Mouse (Mus musculus): Measurements from ENCODE around the gene Lhfp. TPM values are rescaled to one million over a fixed set of nuclear protein-coding genes. Genes with fewer than 3 reads are reported as not detected.

Gene Lhfp
- polyA plus RNA-seq, 1 experiment, result 14.7 TPM

DNA sequence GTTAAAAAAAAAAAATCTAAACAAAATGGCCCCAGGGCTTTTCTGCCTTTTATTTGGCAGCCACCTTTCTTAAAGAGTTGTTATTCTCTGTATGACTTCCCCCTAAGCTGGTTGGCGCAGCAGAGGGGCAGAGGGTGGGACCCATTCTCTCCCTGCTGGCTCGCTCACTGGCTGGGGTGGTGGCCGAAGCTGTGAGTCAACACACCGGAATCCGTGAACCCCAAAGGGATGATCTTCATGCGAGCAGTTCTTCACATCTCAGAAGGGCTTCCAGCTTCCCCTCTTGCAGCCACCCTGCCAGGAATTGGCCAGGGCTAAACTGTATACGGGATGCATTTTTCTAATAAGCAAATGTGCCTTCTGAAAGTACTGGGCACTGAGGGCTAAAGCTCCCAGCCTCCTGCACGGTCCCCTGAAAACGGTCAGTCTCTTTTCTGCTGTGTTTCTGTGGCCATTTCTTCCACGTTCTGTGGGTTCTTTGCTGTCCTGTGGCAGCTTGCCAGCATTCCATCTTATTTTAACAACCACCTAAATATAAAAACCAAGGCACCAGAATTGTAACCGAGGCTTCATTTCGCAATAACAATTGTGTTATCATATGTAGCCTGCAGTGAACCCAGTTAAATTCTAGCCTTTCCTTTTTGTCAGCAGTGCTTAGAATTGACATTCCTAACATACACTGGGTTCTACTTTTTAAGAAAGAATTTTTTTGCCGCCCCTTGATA is 22.3 kb downstream of the Lhfp start:
- Histone ChIP-seq H3K27ac (replicated peaks; ENCODE audit: low read depth, low read length) (no peak overlapping the region), H3K4me3 (ENCODE audit: insufficient read depth, low read depth, low read length) (no peak overlapping the region), H3K4me1 (ENCODE audit: control insufficient read depth, insufficient read depth, insufficient read length, low read length) (no peaks in the 10 kb centered on the region; the same call in 1 of the 2 replicates)

DNA sequence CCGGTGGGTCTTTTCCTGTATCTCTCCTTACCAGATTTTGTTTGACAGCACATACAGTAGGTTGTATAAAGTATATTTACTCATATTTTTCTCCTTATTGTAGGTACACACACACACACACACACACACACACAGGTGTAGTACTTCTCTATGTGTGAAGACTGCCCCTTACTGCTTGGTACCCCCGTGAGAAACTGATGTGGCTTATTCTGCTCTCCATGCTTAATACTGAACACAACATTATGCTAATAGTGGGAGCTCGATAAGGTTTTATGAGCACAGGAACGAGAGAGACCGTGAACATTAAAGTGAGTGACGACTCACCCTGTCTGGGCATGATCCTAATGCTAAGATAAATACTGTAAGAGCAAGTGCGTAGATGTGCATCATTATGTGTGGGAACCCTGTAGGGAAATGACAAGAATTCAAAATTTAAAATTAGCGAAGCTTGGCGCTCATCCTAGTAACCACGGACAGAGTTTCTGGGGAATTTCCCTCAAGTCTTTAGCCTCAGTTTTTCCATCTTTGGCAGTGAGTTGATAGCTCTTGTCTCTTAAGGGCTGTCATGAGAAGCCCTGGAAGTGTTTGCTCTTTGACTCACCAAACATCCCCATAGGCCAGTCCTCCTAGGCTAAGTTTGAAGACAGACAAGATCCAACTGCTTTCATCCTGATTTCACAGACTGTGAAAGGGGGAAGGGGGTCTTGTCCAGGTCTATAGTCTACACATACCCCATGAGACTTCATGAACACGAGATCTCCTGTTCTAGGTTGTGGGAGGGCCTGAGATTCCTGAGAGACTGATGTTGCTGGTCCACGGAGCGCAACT is 24.2 kb downstream of the Lhfp start:
- Histone ChIP-seq H3K4me3 (ENCODE audit: insufficient read depth, low read depth, low read length) (no peak overlapping the region), H3K27ac (replicated peaks; ENCODE audit: low read depth, low read length) (peak overlapping the region; percentile 55), H3K4me1 (ENCODE audit: control insufficient read depth, insufficient read depth, insufficient read length, low read length) (no peaks in the 10 kb centered on the region; the same call in 1 of the 2 replicates)

DNA sequence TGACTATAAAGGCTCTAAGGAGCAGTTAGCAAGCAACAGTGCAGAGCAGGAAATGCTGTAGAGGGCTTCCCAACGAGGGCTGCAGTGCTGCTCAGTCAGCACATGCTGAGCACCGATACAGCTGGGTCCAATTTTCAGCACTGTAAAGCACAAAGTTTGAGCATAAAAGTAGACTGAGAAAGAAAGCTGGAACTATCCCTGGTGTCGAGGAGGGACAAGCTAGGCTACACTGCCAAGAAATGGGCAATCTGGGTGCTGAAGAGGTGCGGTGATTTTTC is 24.7 kb downstream of the Lhfp start:
- peak overlapping the region; percentile 55; the same call in 1 of the 2 replicates for H3K27ac ChIP-seq (replicated peaks; ENCODE audit: low read depth, low read length)
- no peak overlapping the region for H3K4me3 ChIP-seq (ENCODE audit: insufficient read depth, low read depth, low read length)
- no peaks in the 10 kb centered on the region; the same call in 1 of the 2 replicates for H3K4me1 ChIP-seq (ENCODE audit: control insufficient read depth, insufficient read depth, insufficient read length, low read length)

DNA sequence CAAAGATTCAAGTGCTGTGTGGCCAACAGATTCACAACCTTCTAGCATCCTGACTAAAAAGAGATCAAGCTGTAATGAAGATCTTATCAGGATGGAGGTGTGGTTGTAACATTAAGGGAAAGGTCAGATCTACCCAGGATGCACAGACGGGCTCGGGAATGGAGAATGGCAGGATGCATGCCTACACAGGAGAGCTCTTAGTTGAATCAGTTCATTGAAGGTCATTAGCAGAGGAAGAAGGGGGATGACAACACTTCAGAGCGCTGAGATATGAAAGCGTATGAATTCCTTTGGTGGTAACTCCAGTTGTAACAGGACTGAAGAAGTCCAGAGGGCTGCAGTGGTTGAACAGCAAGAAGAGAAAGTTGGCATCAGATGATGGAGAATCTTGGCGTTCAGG is 27.1 kb downstream of the Lhfp start:
- Histone ChIP-seq H3K27ac (replicated peaks; ENCODE audit: low read depth, low read length) (no peak overlapping the region), H3K4me3 (ENCODE audit: insufficient read depth, low read depth, low read length) (no peak overlapping the region), H3K4me1 (ENCODE audit: control insufficient read depth, insufficient read depth, insufficient read length, low read length) (no peaks in the 10 kb centered on the region; the same call in 1 of the 2 replicates)

DNA sequence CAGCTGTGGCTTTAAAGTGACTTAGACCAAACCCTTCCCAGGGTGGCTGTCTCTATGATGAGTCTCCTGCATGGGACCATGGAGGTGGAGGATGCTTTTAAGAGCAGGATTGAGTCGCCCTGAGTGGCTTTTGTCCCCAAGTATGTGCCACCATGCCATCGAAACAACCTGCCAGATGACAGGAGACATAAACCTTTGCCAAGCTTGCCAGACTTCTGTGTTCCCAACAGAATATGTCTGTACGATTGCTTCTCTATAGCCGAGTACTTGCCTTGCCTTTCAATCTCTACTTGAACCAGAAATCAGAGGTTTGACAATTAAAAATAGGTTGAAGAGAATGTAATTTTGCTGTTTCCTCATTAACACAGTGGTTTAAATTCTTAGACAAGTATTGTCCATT is 32.9 kb downstream of the Lhfp start:
- H3K4me3 ChIP-seq (ENCODE audit: insufficient read depth, low read depth, low read length), result no peak overlapping the region
- H3K4me1 ChIP-seq (ENCODE audit: control insufficient read depth, insufficient read depth, insufficient read length, low read length), result no peaks in the 10 kb centered on the region
- no peak overlapping the region for H3K27ac ChIP-seq (replicated peaks; ENCODE audit: low read depth, low read length)

DNA sequence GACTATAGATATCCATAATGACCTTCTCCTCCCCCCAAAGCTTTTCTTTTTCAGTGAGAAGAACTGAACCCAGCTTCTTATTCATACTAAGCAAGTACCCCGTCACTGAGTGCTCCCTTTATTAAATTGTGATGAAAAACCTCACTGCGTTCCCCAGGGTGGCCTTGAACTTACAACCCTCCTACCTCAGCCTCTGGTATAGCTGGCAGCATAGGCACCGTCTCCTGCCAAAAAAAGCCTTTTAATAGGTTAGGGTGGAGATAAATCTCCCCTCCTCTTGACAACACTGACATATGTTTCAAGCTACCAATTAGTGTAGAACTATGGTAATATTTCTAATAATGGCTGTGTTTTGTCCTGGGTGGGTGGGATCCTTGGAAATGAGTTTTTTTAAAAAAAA is 33.4 kb downstream of the Lhfp start:
- Histone ChIP-seq H3K4me3 (ENCODE audit: insufficient read depth, low read depth, low read length) (no peak overlapping the region), H3K27ac (replicated peaks; ENCODE audit: low read depth, low read length) (no peak overlapping the region), H3K4me1 (ENCODE audit: control insufficient read depth, insufficient read depth, insufficient read length, low read length) (no peaks in the 10 kb centered on the region)

DNA sequence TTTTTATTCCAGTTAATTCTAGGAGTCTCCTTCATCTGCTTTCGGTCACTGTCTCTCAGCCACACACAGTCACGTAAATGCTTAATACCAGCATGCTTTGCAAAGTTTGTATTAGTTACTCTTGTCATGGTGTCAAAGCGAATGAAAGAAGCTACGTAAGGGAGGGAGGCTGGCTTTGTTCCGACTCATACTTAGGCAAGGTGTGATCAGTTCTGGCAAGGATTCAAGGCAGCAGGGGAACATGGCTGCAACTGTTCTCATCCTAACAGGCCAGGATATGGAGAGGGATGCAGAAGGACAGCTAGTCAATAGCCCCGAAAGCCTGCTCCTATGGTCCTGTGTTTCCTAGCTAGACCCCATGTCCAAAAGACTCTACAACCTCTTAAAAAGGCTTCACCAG is 39.0 kb downstream of the Lhfp start:
- H3K4me1 ChIP-seq (ENCODE audit: control insufficient read depth, insufficient read depth, insufficient read length, low read length), result no peaks in the 10 kb centered on the region
- H3K27ac ChIP-seq (replicated peaks; ENCODE audit: low read depth, low read length), result no peak overlapping the region
- H3K4me3 ChIP-seq (ENCODE audit: insufficient read depth, low read depth, low read length), result no peak overlapping the region

DNA sequence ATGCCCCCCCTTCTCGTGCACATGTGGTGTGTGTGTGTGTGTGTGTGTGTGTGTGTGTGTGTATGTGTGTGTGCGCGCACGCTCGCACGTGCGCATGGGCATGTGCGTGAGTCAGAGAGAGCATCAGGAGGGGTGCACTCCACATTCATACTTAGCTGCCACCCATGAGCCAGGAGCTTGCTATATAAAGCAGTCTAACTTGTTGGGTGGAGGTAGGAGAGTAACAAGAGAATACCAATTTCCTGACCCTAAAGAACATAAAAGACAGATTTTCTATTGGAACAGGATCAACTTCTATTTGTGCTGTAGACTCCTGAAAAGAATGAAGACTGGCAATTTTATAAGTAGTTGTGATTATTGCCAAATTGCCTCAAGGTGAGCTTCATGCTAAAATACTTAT is 39.4 kb downstream of the Lhfp start:
- no peak overlapping the region for H3K27ac ChIP-seq (replicated peaks; ENCODE audit: low read depth, low read length)

DNA sequence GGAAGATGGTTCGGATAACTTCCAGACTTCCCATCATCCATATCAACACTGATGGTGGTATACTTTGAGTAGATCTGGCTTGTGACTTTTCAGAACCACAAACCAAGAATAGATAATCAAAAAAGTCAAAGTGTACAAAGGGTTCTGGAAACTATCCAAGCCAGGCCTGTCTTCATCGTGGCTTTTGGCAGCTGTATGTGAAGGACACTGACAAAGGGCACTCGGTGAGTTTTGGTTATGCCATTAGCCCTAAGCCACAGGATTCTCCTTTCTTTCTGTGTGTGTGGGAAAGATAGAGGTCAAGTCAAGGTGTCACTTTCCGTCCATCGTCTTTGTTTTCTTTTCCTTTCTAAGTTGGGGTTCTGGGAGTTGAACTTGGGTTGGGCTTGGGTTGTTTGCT is 42.4 kb downstream of the Lhfp start:
- Histone ChIP-seq H3K27ac (replicated peaks; ENCODE audit: low read depth, low read length) (no peak overlapping the region), H3K4me3 (ENCODE audit: insufficient read depth, low read depth, low read length) (no peak overlapping the region), H3K4me1 (ENCODE audit: control insufficient read depth, insufficient read depth, insufficient read length, low read length) (no peaks in the 10 kb centered on the region)

More for the DNA sequence above, 39.4 kb downstream of the Lhfp start:
- Histone ChIP-seq H3K4me1 (ENCODE audit: control insufficient read depth, insufficient read depth, insufficient read length, low read length) (no peaks in the 10 kb centered on the region), H3K4me3 (ENCODE audit: insufficient read depth, low read depth, low read length) (no peak overlapping the region)

DNA sequence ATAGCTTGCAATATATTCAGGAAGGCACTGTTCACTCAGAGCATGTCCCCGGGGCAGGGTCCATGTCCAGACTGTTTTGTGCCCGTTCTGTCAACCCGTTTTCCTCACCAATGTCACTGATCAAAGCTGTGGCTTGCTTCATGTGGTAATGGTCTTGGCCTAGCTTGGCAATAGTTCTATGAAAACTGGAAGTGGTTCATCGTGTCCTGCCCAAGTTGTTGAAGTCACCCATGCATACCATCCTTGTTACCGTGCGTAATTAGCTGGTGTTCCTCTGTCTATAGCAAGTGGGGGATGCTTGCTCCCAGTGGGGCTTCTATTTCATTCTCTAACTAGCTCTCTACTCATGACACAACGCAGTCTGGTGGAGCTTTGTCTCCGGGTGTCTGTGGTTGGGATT is 43.5 kb downstream of the Lhfp start:
- no peak overlapping the region for H3K27ac ChIP-seq (replicated peaks; ENCODE audit: low read depth, low read length)
- no peaks in the 10 kb centered on the region for H3K4me1 ChIP-seq (ENCODE audit: control insufficient read depth, insufficient read depth, insufficient read length, low read length)
- H3K4me3 ChIP-seq (ENCODE audit: insufficient read depth, low read depth, low read length), result no peak overlapping the region

DNA sequence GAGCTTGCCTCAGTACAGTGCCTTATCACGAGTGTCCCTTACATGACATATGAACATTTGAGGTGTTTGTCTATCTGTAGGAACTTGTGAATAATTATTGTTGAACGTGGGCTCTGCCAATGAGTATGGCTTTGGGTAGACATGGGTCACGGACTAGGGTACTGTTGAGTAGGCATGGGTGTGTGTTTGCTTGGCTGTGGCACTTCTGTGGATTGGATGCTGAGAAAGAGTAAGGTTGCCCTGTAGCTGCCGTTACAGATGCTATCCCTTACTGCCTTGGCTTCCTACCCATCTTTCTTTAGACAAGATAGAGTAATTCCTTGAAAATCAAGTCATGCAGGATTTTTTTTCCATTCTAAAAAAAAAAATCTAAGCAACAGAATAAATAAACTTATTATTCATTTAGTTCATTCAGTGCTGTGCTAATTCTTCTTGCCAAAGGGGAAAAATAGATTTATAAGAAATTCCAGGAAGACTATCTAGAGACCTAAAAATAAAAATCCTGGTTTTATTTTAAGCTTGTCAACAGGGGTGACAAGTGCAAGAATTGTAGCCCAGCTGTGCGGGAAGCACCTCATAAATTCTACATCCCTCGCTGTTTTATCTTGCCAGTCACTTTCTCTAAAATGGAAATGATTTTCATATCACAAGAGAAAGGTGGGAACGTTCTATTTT is 45.3 kb downstream of the Lhfp start:
- Histone ChIP-seq H3K4me1 (ENCODE audit: control insufficient read depth, insufficient read depth, insufficient read length, low read length) (no peaks in the 10 kb centered on the region), H3K27ac (replicated peaks; ENCODE audit: low read depth, low read length) (no peak overlapping the region), H3K4me3 (ENCODE audit: insufficient read depth, low read depth, low read length) (no peak overlapping the region)

DNA sequence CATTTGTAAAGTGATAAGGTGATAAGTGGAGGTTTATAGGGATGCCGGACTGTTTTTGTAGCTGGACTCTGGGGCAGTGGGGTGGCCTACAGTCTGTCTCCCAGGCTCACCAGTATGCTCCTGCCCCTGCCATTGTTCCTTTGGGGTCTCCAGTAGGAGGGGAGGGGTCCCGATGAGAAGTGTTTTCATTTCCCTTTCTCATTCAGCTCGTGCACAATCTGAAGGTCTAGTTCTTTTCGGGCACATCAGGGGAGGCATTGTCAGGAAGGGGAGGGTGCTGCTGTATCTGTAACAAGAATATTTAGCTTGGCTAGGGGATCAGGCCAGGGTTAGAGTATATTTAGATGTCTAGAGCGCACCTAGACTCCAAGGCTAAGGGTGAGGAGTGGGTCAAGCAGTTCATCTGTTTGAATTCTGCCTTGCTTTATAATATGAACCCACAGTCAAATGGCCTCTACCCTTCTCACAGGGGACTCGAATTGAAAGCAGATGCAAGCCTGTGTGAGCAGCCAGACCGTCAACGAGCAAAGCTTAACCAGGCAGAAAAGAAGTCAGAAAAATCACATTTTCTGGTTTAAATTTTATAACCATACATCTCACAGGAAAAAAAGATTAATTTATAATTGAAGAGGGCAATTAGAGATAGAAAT is 46.0 kb downstream of the Lhfp start:
- H3K4me3 ChIP-seq (ENCODE audit: insufficient read depth, low read depth, low read length), result no peak overlapping the region
- no peak overlapping the region for H3K27ac ChIP-seq (replicated peaks; ENCODE audit: low read depth, low read length)
- H3K4me1 ChIP-seq (ENCODE audit: control insufficient read depth, insufficient read depth, insufficient read length, low read length), result no peaks in the 10 kb centered on the region

DNA sequence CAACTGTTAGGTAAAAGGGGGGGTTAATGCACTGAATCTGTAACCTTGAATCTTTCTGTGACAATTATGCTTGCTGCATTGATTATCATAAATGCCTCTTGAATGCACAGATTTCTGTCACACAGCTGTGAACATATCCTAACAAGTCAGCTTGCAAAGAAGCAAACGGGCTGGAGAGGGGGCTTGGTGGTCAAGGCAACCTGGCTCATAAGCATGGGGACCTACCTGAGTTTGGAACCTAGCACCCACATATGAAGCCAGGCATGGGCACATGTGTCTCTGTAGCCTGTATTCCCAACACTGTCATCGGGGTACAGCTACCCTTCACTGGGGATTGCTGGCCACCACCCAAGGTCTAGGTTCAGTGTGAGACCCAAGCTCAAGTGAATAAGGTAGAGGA is 48.6 kb downstream of the Lhfp start:
- Histone ChIP-seq H3K4me3 (ENCODE audit: insufficient read depth, low read depth, low read length) (no peak overlapping the region), H3K4me1 (ENCODE audit: control insufficient read depth, insufficient read depth, insufficient read length, low read length) (no peaks in the 10 kb centered on the region), H3K27ac (replicated peaks; ENCODE audit: low read depth, low read length) (no peak overlapping the region)

DNA sequence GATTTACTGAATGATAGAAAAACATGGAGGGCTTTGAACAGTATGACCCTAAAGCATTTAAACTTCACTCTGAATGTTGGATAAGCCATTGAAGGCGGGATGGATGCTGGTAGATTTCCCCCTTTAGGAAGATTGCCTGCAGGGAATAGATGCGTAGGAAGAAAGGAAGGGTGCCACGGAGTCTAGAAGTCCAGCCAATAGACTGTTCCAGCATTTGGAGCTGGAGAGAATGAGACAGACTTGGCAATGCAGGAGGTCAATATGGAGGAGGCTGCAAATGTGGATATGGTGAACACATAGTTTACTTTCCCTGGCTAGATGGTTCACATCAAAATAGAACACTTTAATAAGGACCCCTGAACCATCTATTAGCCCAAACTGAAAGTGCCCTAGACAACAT is 58.9 kb downstream of the Lhfp start:
- peaks cover 3% of the 10 kb centered on the region; the same call in 1 of the 2 replicates for H3K4me1 ChIP-seq (ENCODE audit: control insufficient read depth, insufficient read depth, insufficient read length, low read length)
- H3K4me3 ChIP-seq (ENCODE audit: insufficient read depth, low read depth, low read length), result no peak overlapping the region
- H3K27ac ChIP-seq (replicated peaks; ENCODE audit: low read depth, low read length), result no peak overlapping the region

DNA sequence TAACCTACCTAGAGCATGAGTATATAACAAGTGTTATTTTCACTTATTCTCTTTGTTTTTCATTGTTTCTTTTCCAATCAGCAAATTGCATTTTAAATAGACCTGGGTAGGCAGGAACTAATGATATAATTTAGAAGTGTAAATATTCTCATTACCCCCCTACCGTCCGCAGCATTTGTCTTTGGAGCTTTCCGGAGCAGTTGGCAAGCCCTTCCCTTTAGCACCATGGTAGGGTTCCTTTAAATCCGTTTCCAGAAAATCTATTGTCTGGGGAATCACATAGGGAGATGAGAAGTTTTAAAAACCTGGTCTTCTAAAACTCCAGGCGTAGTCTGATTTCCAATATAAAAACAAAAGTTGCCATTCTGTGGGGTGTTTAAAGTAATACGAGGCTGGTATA is 59.5 kb downstream of the Lhfp start:
- Histone ChIP-seq H3K4me3 (ENCODE audit: insufficient read depth, low read depth, low read length) (no peak overlapping the region), H3K4me1 (ENCODE audit: control insufficient read depth, insufficient read depth, insufficient read length, low read length) (peaks cover 3% of the 10 kb centered on the region; the same call in 1 of the 2 replicates), H3K27ac (replicated peaks; ENCODE audit: low read depth, low read length) (no peak overlapping the region)
